Mouse (Mus musculus): Measurements from ENCODE around the gene Phb. TPM values are rescaled to one million over a fixed set of nuclear protein-coding genes. Genes with fewer than 3 reads are reported as not detected.
"Not testable (repeated sequence)": the region's sequence is repeated elsewhere in the genome, so short reads cannot be mapped to it uniquely, and the experiment has no call there.

Phb gene
- polyA plus RNA-seq, 1 experiment: 62.5 TPM

DNA sequence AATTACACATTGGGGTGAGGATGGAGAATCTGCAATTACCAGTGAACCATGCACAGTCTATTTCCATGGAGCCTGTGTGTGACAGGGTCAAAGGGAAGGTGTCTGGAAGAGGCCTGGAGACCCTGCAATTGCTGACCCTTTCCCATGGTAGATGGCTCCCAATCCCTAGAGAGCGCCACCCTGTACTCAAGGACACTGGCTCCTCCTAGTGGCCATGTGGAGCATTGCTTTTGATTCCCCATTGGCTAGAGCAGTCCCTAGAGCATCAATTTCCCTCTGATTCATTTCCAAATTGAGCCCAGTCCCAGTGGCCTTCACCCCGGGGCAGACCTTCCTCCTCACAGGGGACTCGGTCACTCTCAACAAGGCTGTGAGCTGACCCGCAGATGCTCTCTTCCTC, 17.9 kb upstream of the Phb start:
- peak; percentile 76 for DNase-seq
- Histone ChIP-seq H3K4me3 (replicated peaks; ENCODE audit: extremely low read depth, low read depth, low read length) (no peak overlapping the region), H3K4me1 (ENCODE audit: control insufficient read depth, insufficient read depth, low read length) (no peaks in the 10 kb centered on the region)
- whole genome bisulfite sequencing: 5% methylated on average over 4 of the region's 4 CpGs
- TF ChIP-seq POLR2A (IDR thresholded peaks at IDR 0.05; ENCODE audit: borderline replicate concordance, extremely low read depth, low read depth, low read length) (no peak), CTCF (IDR thresholded peaks at IDR 0.05; ENCODE audit: insufficient read depth, low read length) (peak; percentile 98)

DNA sequence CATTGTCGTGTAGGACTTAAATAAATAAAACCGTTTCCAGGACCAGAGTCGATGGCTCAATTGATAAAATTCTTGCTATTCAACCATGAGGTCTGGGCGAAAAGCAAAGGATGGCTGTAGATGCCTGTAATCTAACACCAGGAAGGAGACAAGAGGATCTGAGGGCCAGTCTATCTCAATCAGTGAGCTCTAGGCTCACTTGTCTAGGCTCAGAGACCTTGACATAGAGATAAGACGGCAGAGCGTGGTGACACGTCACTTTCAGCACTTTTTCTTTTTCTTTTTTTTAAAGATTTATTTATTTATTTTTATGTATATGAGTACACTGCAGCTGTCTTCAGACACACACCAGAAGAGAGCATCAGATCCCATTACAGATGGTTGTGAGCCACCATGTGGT, 17.2 kb upstream of the Phb start:
- no peak for TF ChIP-seq POLR2A (IDR thresholded peaks at IDR 0.05; ENCODE audit: borderline replicate concordance, extremely low read depth, low read depth, low read length)
- TF ChIP-seq CTCF (IDR thresholded peaks at IDR 0.05; ENCODE audit: insufficient read depth, low read length): no peak
- WGBS: 46% methylated on average over 7 of the region's 7 CpGs
- no peaks in the 10 kb centered on the region for H3K4me1 ChIP-seq (ENCODE audit: control insufficient read depth, insufficient read depth, low read length)
- DNase-seq: no peak
- H3K4me3 ChIP-seq (replicated peaks; ENCODE audit: extremely low read depth, low read depth, low read length): no peak overlapping the region

DNA sequence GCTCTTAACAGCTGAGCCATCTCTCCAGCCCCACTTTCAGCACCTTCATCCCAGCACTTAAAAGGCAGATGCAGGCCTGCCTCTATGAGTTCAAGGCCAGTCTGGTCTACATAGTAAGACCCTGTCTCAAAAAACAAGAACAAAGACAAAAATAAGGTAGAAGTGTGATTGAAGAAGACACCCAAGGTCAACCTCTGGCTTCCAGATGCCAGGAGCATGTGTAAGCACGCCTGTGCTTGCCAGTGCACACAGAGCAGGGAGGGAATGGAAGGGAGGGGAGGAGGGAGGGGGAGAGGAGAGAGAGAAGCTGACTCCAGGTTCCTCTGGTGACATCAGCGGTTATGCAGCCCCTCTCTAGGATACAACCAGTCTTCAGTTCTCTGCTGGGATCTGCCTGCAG, 16.8 kb upstream of the Phb start:
- no peak overlapping the region for H3K4me3 ChIP-seq (replicated peaks; ENCODE audit: extremely low read depth, low read depth, low read length)
- H3K4me1 ChIP-seq (ENCODE audit: control insufficient read depth, insufficient read depth, low read length): no peaks in the 10 kb centered on the region
- WGBS: 42% methylated on average over 2 of the region's 2 CpGs
- no peak for DNase-seq
- no peak for TF ChIP-seq CTCF (IDR thresholded peaks at IDR 0.05; ENCODE audit: insufficient read depth, low read length)
- no peak for TF ChIP-seq POLR2A (IDR thresholded peaks at IDR 0.05; ENCODE audit: borderline replicate concordance, extremely low read depth, low read depth, low read length)

DNA sequence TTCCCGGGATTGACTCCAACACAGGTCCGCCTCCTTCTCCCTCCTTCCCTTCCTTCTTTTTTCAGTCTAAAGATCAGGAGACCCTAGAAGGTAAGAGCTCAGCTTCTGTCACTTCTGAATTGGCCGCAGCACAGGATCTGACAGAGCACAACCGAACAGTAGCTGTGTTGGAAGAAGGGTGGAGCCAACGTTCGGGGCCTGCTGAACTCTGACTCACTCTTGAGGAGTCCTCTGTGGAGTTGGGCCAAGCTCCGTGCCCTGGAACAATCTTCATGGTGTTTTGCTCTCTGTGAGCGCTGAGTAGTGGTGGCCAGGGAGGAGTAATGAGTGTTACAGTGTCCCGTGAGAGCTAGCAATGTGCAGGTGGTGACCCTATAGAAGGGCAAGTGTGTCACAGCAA, 15.8 kb upstream of the Phb start:
- 41% methylated on average over 9 of the region's 9 CpGs for WGBS
- Histone ChIP-seq H3K4me3 (replicated peaks; ENCODE audit: extremely low read depth, low read depth, low read length) (no peak overlapping the region), H3K4me1 (ENCODE audit: control insufficient read depth, insufficient read depth, low read length) (no peaks in the 10 kb centered on the region)
- TF ChIP-seq CTCF (IDR thresholded peaks at IDR 0.05; ENCODE audit: insufficient read depth, low read length) (no peak), POLR2A (IDR thresholded peaks at IDR 0.05; ENCODE audit: borderline replicate concordance, extremely low read depth, low read depth, low read length) (no peak)
- no peak for DNase-seq

DNA sequence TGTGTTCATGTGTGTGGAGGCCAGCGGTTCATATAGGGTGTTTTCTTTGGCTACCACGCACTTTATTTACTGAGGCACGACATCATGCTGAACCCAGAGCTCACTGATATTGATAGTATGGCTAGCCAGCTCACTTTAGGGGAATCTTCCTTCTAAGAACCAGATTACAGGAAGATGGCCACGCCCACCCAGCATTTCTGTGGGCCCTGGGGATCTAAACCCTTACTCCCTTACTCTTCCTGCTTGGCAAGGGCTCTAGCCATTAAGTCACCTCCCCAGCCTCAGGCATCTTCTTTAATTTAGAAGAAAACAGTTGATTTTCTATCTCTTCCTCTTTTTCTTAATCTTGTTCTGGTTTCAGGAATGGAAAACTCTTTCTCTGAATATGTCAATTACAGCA, 9.3 kb upstream of the Phb start:
- 68% methylated on average over 4 of the region's 4 CpGs for WGBS
- TF ChIP-seq POLR2A (IDR thresholded peaks at IDR 0.05; ENCODE audit: borderline replicate concordance, extremely low read depth, low read depth, low read length) (no peak), CTCF (IDR thresholded peaks at IDR 0.05; ENCODE audit: insufficient read depth, low read length) (no peak)
- DNase-seq: no peak
- Histone ChIP-seq H3K4me1 (ENCODE audit: control insufficient read depth, insufficient read depth, low read length) (no peaks in the 10 kb centered on the region), H3K4me3 (replicated peaks; ENCODE audit: extremely low read depth, low read depth, low read length) (no peak overlapping the region)

DNA sequence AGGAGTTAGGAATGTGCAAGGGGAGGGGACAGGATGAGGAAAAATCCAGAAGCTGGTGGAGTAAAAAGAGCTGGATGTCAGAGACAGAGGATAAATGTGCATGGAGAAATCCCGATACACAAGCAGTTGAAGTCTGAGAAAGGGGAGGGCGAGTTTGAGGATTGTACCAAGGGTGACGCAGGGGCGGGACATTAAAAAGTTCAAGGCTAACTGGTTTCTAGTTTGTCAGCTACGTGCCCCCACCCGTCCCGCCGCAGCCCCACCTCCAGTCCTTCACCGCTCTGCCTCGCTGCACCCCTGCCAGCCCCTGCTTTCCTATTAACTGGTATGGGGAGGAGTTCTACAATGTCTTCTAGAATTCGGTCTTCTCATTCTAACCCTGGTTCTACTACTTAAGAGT, 420 bp downstream of the Phb start:
- no peak for TF ChIP-seq CTCF (IDR thresholded peaks at IDR 0.05; ENCODE audit: insufficient read depth, low read length)
- no peak for TF ChIP-seq POLR2A (IDR thresholded peaks at IDR 0.05; ENCODE audit: borderline replicate concordance, extremely low read depth, low read depth, low read length)
- DNase-seq: no peak
- H3K4me1 ChIP-seq (ENCODE audit: control insufficient read depth, insufficient read depth, low read length): peaks cover 4% of the 10 kb centered on the region; the same call in 1 of the 2 replicates
- H3K4me3 ChIP-seq (replicated peaks; ENCODE audit: extremely low read depth, low read depth, low read length): peak overlapping the region; percentile 90
- under 1% methylated on average over 11 of the region's 11 CpGs for WGBS

DNA sequence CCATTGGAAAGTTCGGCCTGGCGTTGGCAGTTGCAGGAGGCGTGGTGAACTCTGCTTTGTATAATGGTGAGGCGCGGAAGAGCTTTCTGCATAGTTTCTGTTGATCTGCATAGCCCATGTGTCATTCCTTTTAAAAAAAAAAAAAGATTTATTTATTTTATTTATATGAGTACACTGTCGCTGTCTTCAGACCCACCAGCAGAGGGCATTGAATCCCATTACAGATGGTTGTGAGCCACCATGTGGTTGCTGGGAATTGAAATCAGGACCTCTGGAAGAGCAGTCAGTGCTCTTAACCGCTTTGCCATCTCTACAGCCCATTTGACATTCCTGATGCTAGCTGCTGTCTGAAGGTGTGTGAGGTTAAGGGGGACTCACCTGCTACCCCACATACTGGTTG, 1.3 kb downstream of the Phb start:
- H3K4me3 ChIP-seq (replicated peaks; ENCODE audit: extremely low read depth, low read depth, low read length); H3K4me1 ChIP-seq (ENCODE audit: control insufficient read depth, insufficient read depth, low read length); DNase-seq: not testable (repeated sequence)
- WGBS: 90% methylated on average over 7 of the region's 7 CpGs

DNA sequence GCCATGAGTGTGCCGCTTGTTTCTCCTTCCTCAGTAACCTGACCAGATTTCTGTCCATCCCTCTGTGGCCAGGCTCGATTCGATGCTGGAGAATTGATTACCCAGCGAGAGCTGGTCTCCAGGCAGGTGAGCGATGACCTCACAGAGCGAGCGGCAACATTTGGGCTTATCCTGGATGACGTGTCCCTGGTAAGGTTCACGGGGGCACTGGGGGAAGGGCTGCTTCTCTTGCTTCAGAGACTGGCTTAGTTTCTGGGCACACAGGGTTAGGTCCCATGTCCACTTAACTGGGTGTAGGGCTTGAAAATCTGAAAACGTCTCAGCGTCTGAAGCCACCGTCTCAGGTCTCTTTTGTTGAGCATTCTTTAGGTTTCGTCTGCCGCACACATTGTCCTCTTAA, 8.7 kb downstream of the Phb start:
- no peak for DNase-seq
- TF ChIP-seq CTCF (IDR thresholded peaks at IDR 0.05; ENCODE audit: insufficient read depth, low read length) (no peak), POLR2A (IDR thresholded peaks at IDR 0.05; ENCODE audit: borderline replicate concordance, extremely low read depth, low read depth, low read length) (no peak)
- no peak overlapping the region for H3K4me3 ChIP-seq (replicated peaks; ENCODE audit: extremely low read depth, low read depth, low read length)
- H3K4me1 ChIP-seq (ENCODE audit: control insufficient read depth, insufficient read depth, low read length): no peaks in the 10 kb centered on the region
- 93% methylated on average over 14 of the region's 14 CpGs for WGBS

DNA sequence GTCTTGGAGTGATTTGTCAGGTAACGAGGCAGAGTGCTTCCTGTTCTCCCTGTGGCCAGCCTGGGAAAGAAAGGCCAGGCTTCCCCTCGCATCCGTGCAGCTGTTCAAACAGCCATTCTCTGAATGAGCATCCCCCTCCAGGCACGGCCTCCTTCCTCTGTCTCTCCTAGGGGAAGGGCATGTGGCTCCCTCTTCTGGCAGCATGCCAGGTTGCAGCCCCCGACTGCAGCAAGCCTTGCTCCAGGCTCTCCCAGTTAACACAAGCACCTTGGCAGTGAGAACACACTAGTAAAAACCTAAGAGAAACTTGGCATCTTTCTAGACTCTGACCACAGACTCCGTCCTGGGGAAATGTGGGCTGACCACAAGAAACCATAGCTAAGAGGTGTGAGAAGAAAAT, 9.6 kb downstream of the Phb start:
- no peak overlapping the region for H3K4me3 ChIP-seq (replicated peaks; ENCODE audit: extremely low read depth, low read depth, low read length)
- peak; percentile 20 for DNase-seq
- TF ChIP-seq CTCF (IDR thresholded peaks at IDR 0.05; ENCODE audit: insufficient read depth, low read length) (no peak), POLR2A (IDR thresholded peaks at IDR 0.05; ENCODE audit: borderline replicate concordance, extremely low read depth, low read depth, low read length) (no peak)
- 40% methylated on average over 6 of the region's 6 CpGs for WGBS
- H3K4me1 ChIP-seq (ENCODE audit: control insufficient read depth, insufficient read depth, low read length): no peaks in the 10 kb centered on the region

DNA sequence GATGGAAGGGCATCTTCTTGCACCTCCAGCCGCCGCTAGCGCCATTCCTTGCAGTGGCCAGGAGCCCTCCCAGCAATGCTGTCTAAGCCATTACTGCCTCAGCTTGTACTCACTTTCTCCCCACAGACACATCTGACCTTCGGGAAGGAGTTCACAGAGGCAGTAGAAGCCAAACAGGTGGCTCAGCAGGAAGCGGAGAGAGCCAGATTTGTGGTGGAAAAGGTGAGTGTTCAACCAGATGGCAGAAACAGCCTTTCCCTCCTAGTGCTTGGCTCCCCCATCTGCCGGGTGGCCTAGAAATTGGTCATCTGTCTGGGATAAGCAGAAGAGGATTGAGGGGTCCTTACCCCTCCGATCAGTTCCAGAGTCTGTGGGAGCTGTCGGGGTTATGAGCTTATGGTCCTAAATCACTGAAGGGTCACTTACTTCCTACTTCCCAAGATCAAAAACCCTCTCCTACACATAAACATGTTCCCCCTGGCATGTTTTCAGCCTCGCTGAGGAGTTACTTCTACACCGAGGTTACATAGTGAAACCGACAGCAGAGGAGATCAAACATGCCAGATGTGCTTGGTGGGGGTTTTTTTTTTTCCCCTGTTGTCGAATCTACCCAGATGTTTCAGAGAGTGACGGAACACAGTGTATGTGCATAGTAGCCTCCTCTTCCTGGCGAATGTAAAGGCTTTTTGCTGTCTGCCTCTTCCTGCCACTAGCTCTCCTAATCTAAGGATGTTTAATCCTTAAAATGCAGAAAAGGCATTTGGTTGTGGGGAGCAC, 11.4 kb downstream of the Phb start:
- H3K4me1 ChIP-seq (ENCODE audit: control insufficient read depth, insufficient read depth, low read length): no peaks in the 10 kb centered on the region
- TF ChIP-seq CTCF (IDR thresholded peaks at IDR 0.05; ENCODE audit: insufficient read depth, low read length): no peak
- no peak for DNase-seq
- H3K4me3 ChIP-seq (replicated peaks; ENCODE audit: extremely low read depth, low read depth, low read length): no peak overlapping the region
- WGBS: 83% methylated on average over 14 of the region's 14 CpGs

All from lung, adult 2 months (tissue).